Mouse (Mus musculus): ENCODE data around the gene Nbl1. TPM values are rescaled to one million over a fixed set of nuclear protein-coding genes. Genes with fewer than 3 reads are reported as not detected.

The Nbl1 gene
- polyA plus RNA-seq, 1 experiment from 2014 or later, result 167 TPM

DNA sequence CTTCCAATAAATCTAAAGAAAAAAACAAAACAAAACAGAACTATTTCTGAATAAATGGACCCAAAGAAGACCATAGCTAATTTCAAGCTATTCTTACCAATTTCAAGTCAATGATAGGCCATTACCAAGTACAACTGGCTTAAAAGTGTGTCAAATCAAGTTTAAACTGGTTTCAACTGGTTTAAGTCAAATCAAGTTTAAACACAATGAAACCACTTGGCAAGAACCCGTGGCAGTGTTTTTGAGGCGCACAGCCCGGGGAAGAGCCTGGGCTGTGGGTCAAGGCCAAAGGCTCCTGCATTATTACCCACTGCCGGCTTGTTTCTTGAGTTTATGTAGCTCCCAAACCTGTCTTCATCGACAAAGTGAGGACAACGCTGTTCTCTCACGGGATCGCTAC, 7.5 kb upstream of the Nbl1 start:
- Histone ChIP-seq H3K27me3 (no peaks in the 10 kb centered on the region), H3K36me3 (peaks cover 19% of the 10 kb centered on the region), H3K4me2 (replicated peaks) (no peak overlapping the region), H3K4me1 (peaks cover 61% of the 10 kb centered on the region), H3K27ac (replicated peaks) (no peak overlapping the region), H3K9me3 (replicated peaks) (no peaks in the 10 kb centered on the region), H3K4me3 (replicated peaks) (no peak overlapping the region), H3K9ac (no peak overlapping the region)
- ATAC-seq (ENCODE audit: insufficient number of reproducible peaks, low FRiP score, low TSS enrichment, low read depth), result no peak
- 88% methylated on average over 8 of the region's 8 CpGs for WGBS

DNA sequence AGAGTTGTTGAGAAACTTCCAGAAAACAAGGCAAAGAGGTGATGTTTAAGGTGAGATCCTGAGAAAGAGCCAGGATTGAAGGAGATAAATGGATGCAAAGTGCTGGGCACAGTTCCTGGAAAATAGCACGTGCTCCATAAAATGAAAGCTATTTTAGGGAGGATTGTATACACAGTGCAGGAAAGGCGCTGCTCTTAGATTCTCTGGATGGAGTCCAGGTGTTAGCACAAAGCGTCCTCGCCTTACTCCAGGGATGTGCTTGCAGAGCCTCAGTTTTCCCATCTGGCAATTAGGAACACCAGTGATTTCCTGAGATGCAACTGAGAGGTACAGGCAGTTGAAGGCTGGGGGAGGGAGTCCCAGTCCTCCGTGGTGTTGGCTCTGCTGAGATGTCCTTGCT, 3.4 kb upstream of the Nbl1 start:
- no peak overlapping the region for H3K4me3 ChIP-seq (replicated peaks)
- H3K4me2 ChIP-seq (replicated peaks), result no peak overlapping the region
- H3K27ac ChIP-seq (replicated peaks), result peak overlapping the region; percentile 40; the same call in 1 of the 2 replicates
- H3K4me1 ChIP-seq, result peaks cover 51% of the 10 kb centered on the region
- no peaks in the 10 kb centered on the region for H3K36me3 ChIP-seq
- ATAC-seq (ENCODE audit: insufficient number of reproducible peaks, low FRiP score, low TSS enrichment, low read depth), result no peak
- 44% methylated on average over 5 of the region's 5 CpGs for WGBS
- no peaks in the 10 kb centered on the region for H3K27me3 ChIP-seq
- no peak overlapping the region for H3K9ac ChIP-seq
- no peaks in the 10 kb centered on the region for H3K9me3 ChIP-seq (replicated peaks)

DNA sequence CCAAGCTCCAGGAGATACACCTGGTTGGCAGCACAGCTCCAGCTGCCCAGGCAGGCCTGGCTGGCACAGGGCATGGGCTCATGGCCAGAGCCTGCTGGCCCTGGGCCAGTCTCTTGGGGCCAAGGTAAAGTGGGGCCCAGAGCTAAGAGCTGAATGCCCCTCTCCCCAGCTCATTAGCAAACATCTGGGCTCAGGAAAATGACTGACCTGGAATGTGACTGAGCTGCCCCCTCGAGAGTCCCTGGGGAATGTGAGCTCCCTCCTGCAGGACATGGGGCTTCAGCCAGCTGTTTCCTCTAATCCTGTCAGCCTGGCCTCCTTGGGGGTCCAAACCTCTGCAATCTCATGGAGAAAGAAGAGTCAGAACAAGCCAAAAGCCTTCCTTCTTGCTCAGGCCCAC, 2.6 kb upstream of the Nbl1 start:
- Histone ChIP-seq H3K4me3 (replicated peaks) (no peak overlapping the region), H3K9ac (no peak overlapping the region), H3K4me1 (peaks cover 51% of the 10 kb centered on the region), H3K27me3 (peaks cover 3% of the 10 kb centered on the region; the same call in 1 of the 2 replicates), H3K36me3 (no peaks in the 10 kb centered on the region), H3K4me2 (replicated peaks) (no peak overlapping the region), H3K27ac (replicated peaks) (peak overlapping the region; percentile 40), H3K9me3 (replicated peaks) (no peaks in the 10 kb centered on the region)
- WGBS, result 17% methylated on average over 1 of the region's 1 CpGs
- ATAC-seq (ENCODE audit: insufficient number of reproducible peaks, low FRiP score, low TSS enrichment, low read depth), result no peak

DNA sequence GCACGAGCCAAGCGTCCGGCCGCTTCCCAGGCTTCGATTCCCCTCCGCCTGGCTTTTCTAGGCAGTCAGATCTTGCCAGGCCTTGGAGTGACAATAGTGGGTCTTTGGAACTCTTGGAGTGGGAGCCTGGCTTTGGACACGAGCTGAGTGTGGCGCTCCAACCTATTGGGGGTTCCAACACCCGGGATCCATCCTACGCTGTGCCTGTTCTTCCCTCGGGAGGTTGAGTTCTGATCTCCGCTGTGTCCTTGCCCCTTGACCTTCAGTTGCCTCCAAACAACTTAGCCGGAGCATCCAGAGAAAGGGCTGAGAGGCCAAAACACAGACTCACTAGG, 370 bp upstream of the Nbl1 start:
- ATAC-seq (ENCODE audit: insufficient number of reproducible peaks, low FRiP score, low TSS enrichment, low read depth), result no peak
- Histone ChIP-seq H3K9me3 (replicated peaks) (no peaks in the 10 kb centered on the region), H3K4me3 (replicated peaks) (peak overlapping the region; percentile 79), H3K4me2 (replicated peaks) (peak overlapping the region; percentile 90), H3K36me3 (no peaks in the 10 kb centered on the region), H3K27me3 (peaks cover 3% of the 10 kb centered on the region; the same call in 1 of the 2 replicates), H3K27ac (replicated peaks) (peak overlapping the region; percentile 88), H3K4me1 (peaks cover 63% of the 10 kb centered on the region), H3K9ac (peak overlapping the region; percentile 90)
- 16% methylated on average over 13 of the region's 13 CpGs for WGBS

DNA sequence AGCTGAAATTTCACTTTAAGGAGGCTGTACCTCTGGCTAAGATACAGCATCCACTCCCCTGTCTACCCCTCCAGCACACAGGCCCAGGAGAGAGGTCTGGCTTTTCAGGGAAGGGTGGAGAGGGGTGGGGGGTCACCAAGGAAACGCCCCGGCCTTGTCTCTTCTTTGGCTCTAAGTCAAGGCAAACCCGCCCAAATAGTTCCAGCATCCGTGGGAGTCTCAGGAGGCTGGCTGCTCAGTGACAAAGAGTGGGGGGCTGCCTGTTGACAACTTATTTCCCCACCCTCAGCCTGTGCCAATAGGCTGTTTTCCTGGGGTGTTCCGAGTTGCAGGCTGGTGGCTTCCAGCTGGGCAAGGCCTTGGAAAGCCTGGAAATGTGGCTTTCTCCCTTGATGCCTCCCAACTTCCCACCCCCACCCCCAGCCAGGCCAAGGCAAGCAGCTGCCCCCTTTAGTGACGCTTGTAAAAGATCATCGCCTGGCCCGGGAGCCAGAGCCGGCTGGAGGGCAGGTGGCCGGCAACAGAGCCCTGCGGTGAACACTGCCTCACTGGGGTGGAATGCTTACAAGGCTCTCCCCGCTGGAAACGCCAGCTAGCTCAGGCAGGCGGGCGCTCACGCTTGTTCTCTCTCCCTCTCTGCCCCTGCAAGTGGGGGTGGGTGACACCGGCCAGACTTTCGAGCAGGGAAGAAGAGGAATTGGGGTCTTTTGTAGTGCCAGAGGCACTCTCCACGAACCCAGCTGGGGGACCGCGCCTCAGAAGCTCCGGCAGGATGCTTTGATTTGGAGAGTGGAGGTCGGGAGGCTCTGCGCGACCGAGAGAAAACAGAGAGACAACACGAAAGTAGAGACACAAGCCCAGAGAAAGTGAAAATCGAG, 1.1 kb downstream of the Nbl1 start:
- no peaks in the 10 kb centered on the region for H3K36me3 ChIP-seq
- WGBS, result 4% methylated on average over 28 of the region's 28 CpGs
- peaks cover 3% of the 10 kb centered on the region; the same call in 1 of the 2 replicates for H3K27me3 ChIP-seq
- H3K27ac ChIP-seq (replicated peaks), result peak overlapping the region; percentile 88
- peaks cover 65% of the 10 kb centered on the region for H3K4me1 ChIP-seq
- peak; percentile 56 for ATAC-seq (ENCODE audit: insufficient number of reproducible peaks, low FRiP score, low TSS enrichment, low read depth)
- peak overlapping the region; percentile 90 for H3K9ac ChIP-seq
- peak overlapping the region; percentile 79 for H3K4me3 ChIP-seq (replicated peaks)
- H3K9me3 ChIP-seq (replicated peaks), result no peaks in the 10 kb centered on the region
- peak overlapping the region; percentile 90 for H3K4me2 ChIP-seq (replicated peaks)

DNA sequence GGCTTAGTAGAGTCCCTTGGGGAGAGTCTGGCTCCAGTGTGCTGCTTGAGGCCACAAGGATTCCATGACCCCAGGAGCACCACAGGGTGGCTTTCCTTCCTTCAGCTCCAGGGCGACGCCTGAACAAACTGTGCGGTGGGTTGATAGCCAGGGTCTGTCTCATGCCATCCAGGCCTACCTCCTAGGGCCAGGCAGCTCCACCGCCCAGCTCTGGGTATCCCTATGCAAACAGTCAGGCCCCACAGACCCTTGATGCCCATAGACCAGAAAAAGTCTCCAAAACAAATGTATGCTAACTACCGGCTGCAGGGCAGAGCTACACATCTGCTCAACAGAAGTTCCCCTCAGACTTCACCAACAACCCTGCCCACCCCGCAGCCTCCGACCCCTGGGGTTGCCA, 1.7 kb downstream of the Nbl1 start:
- H3K4me2 ChIP-seq (replicated peaks), result peak overlapping the region; percentile 90
- ATAC-seq (ENCODE audit: insufficient number of reproducible peaks, low FRiP score, low TSS enrichment, low read depth), result no peak
- peak overlapping the region; percentile 88 for H3K27ac ChIP-seq (replicated peaks)
- no peaks in the 10 kb centered on the region for H3K36me3 ChIP-seq
- H3K9ac ChIP-seq, result peak overlapping the region; percentile 90; the same call in 1 of the 2 replicates
- no peaks in the 10 kb centered on the region for H3K9me3 ChIP-seq (replicated peaks)
- peaks cover 3% of the 10 kb centered on the region; the same call in 1 of the 2 replicates for H3K27me3 ChIP-seq
- 24% methylated on average over 7 of the region's 7 CpGs for WGBS
- peaks cover 61% of the 10 kb centered on the region for H3K4me1 ChIP-seq
- peak overlapping the region; percentile 79 for H3K4me3 ChIP-seq (replicated peaks)

DNA sequence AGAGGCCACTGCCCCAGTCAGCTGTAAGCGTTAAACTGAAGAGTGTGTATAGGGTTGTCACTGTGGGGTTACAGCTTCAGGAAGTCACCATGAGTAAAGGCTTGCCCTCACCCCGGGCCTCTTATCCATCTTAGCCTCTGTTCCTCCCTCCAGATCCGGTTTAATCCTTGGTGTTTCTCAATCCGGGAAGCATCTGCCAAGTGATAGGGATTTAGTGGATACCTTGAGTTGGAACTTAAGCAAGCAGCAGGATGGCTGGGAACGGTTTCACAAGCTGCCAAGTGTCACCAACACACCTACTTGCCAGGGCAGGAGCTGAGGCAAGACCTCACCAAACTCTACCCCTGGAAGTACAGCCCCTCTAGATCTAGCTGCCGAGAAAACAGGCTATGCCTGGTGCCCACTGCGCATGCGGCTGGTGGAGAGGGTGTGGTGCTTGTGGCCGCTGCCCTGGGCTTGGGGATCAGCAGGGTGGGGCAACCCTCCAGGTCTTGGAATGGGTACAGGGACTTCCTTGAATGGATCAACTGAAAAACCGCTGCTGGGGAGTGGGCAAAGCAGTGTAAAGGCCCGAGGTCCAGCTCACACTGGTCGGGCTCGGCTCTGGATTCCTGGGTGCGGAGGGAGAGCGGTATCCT, 2.4 kb downstream of the Nbl1 start:
- peaks cover 58% of the 10 kb centered on the region for H3K4me1 ChIP-seq
- H3K4me2 ChIP-seq (replicated peaks), result peak overlapping the region; percentile 90
- 0 out of 2 replicates have a peak, but pooled peaks cover 2% of the 10 kb centered on the region for H3K36me3 ChIP-seq
- no peak for ATAC-seq (ENCODE audit: insufficient number of reproducible peaks, low FRiP score, low TSS enrichment, low read depth)
- 0 out of 2 replicates have a peak overlapping the region, but pooled peaks have one; percentile 2 for H3K9ac ChIP-seq
- 48% methylated on average over 15 of the region's 15 CpGs for WGBS
- H3K27me3 ChIP-seq, result peaks cover 3% of the 10 kb centered on the region; the same call in 1 of the 2 replicates
- no peaks in the 10 kb centered on the region for H3K9me3 ChIP-seq (replicated peaks)
- peak overlapping the region; percentile 79 for H3K4me3 ChIP-seq (replicated peaks)
- no peak overlapping the region; the same call in 1 of the 2 replicates for H3K27ac ChIP-seq (replicated peaks)

DNA sequence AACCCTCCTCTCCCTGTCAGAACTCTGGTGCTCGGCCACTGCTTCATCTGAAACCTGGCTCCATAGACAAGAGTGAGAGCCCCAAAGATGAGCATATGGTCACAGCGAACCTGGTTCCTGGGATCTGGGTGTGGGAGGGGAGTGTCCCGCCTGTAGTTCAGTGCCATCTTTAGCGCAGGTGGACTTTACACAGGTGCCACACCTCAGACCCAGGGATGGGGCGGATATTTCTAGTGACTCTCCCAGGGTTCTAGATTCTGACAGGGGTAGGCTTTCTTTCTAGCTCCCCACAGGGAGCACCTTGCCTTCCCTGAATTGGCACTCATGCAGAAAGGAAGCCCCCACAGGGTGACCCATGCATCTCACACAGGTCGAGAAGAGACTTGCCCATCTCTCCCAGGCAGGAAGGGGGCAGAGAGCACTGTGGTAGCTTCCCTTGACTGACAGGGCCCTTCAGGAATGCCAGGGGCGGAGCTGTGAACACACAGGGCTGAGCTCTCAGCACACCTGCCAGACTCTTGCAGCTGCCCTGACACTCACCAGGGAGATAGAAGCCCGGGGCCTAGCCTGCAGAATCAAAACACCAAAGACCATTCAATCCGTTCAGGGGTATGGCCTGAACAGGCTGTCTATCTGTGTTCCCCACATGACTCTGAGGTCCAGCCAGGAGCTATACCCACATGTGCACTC, 3.7 kb downstream of the Nbl1 start:
- peaks cover 62% of the 10 kb centered on the region for H3K4me1 ChIP-seq
- ATAC-seq (ENCODE audit: insufficient number of reproducible peaks, low FRiP score, low TSS enrichment, low read depth), result no peak
- no peak overlapping the region for H3K4me3 ChIP-seq (replicated peaks)
- H3K9me3 ChIP-seq (replicated peaks), result no peaks in the 10 kb centered on the region
- no peak overlapping the region for H3K27ac ChIP-seq (replicated peaks)
- no peak overlapping the region for H3K9ac ChIP-seq
- peaks cover 3% of the 10 kb centered on the region; the same call in 1 of the 2 replicates for H3K27me3 ChIP-seq
- no peak overlapping the region for H3K4me2 ChIP-seq (replicated peaks)
- H3K36me3 ChIP-seq, result peaks cover 14% of the 10 kb centered on the region; the same call in 1 of the 2 replicates
- WGBS, result 60% methylated on average over 9 of the region's 9 CpGs

DNA sequence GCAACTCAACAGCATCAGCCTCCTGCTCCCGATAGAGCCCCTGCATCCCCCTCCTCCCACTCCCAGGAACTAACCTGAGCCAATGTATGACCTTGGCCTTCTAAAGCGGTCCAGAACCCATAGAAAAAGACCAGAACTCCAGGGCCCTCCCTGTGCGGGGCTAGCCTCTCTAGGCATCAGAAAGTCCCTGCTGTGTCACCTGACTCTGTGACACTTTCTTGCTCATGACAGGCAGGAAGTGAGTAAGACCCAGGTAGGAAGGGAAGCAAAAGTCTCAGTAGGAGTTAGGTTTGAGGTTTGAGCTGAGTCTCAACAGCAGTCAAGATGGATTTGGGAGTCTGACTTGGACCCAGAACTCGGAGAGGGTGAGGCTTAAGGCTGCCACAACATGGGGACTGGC, 5.8 kb downstream of the Nbl1 start:
- 65% methylated on average over 4 of the region's 4 CpGs for WGBS
- Histone ChIP-seq H3K27ac (replicated peaks) (no peak overlapping the region), H3K4me1 (peaks cover 69% of the 10 kb centered on the region)

DNA sequence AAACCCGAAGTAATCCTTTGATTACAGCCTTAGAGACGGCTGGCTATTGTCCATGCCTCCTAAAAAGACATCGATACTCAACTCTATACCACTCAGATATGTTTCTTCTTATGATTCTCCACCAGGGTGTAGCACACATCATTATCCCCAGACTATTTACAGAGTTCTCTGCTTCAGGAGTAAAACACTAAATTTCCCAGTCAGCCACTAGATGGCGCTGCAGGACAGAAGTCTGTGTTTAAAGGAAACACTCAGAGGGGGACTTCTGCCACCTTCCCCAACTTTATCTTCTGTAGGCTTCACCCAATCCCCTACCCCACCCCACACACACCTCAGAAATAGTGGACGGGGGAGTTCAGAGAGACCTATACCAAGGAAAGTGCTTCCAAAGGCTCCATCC, 6.8 kb downstream of the Nbl1 start:
- Histone ChIP-seq H3K4me3 (replicated peaks) (no peak overlapping the region), H3K4me1 (peaks cover 67% of the 10 kb centered on the region), H3K27ac (replicated peaks) (no peak overlapping the region), H3K36me3 (peaks cover 23% of the 10 kb centered on the region), H3K27me3 (peaks cover 3% of the 10 kb centered on the region; the same call in 1 of the 2 replicates), H3K9me3 (replicated peaks) (no peaks in the 10 kb centered on the region), H3K9ac (no peak overlapping the region), H3K4me2 (replicated peaks) (no peak overlapping the region)
- WGBS, result 13% methylated on average over 5 of the region's 5 CpGs
- ATAC-seq (ENCODE audit: insufficient number of reproducible peaks, low FRiP score, low TSS enrichment, low read depth), result peak; percentile 11; the same call in 1 of the 2 replicates

More for the DNA sequence above, 5.8 kb downstream of the Nbl1 start:
- no peak for ATAC-seq (ENCODE audit: insufficient number of reproducible peaks, low FRiP score, low TSS enrichment, low read depth)
- H3K27me3 ChIP-seq, result peaks cover 3% of the 10 kb centered on the region; the same call in 1 of the 2 replicates
- H3K36me3 ChIP-seq, result peaks cover 19% of the 10 kb centered on the region
- H3K4me3 ChIP-seq (replicated peaks), result no peak overlapping the region
- H3K4me2 ChIP-seq (replicated peaks), result no peak overlapping the region
- no peaks in the 10 kb centered on the region for H3K9me3 ChIP-seq (replicated peaks)
- H3K9ac ChIP-seq, result no peak overlapping the region

DNA sequence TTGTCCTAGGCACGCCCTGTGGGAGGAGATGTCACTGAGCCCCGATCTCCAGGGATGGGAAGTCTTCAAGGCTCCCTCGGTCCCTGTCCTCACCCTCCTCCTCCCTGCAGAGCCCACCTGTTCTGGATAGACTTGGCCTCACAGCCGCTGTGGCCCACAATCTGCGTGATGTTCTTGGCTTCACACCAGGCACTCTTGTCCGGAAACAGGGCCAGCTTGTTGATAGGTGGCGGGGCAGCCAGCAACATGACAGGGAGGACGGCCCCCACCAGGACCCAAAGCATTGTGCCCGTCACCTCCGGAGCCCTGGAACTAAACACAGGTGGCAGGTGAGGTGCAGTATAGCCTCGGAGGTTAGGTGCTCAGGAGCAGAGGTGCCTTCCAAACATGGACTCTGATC, 7.5 kb downstream of the Nbl1 start:
- Histone ChIP-seq H3K4me2 (replicated peaks) (no peak overlapping the region), H3K4me1 (peaks cover 60% of the 10 kb centered on the region), H3K27ac (replicated peaks) (no peak overlapping the region), H3K27me3 (no peaks in the 10 kb centered on the region; the same call in 1 of the 2 replicates), H3K9me3 (replicated peaks) (no peaks in the 10 kb centered on the region), H3K4me3 (replicated peaks) (no peak overlapping the region), H3K9ac (no peak overlapping the region), H3K36me3 (peaks cover 23% of the 10 kb centered on the region)
- WGBS, result 73% methylated on average over 11 of the region's 11 CpGs
- ATAC-seq (ENCODE audit: insufficient number of reproducible peaks, low FRiP score, low TSS enrichment, low read depth), result no peak
